Mouse (Mus musculus) ovary, adult 2 months (tissue): ENCODE results near the gene Zfp420. TPM values are rescaled to one million over a fixed set of nuclear protein-coding genes. Genes with fewer than 3 reads are reported as not detected.

Experiments
- polyA plus RNA-seq: library from polyadenylated mRNA; depleted of rRNA; stranded (reverse); fragments of >200 nt; gene quantifications from 2 replicates; pipeline ENCODE4 v1.2.3, GENCODE M21; 2012; rRNA removed

Zfp420 gene
- polyA plus RNA-seq = 0.85 TPM in 2 replicates

DNA sequence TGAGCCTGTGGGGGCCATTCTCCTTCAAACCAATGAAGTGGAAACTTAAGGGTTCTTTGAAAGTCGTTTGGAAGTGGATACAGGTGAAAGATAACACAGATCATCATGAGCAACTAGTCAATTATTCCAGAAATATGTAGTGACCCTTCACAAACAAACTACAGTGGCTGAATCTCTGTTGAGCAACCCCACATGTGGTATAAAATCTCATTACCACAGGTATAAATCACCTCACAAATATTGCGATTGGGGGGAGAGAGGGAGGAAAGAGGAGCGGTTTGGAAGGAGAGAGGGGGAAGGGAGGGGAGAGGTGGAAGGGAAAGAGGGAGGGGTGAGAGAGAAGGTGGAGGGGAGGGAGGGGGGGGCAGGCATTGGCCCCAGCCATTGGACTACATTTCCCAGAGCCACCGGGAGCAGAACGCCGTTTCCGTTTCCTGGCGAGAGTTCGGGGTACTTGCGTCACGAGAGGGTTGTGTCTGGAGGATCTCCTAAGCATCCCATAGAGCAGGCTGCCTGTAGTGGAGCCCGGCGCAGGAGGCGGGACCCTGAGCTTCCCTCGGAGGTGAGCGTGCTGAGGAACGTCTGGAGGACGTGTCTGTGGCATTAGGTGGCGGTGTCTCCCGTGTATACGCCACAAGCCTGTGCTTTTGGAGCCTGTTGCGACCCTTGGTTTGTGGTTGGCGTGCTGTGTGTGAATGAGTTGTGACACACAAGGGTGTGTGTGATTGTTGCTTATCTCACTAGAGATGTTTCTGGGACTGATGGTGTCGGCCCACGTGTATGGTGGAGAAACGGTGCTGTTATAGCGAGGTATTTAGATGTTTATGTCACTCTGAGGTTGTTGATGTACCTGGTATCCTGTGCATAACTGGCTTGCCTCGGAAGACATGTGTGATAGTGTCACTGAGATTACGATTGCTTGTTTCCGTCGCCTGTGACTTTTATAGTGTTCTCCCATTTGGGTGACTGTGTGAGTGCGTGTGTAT lies at the start of gene Zfp420:
Zfp420 (plus strand) TSS at position 448 of the 986 bp plus-strand sequence.

GRCm38 (mm10) chr7:29815910-29816429 lies 43.8 kb upstream of the Zfp420 start, which contains the start of gene Zfp790:
Gene Zfp790, plus strand, starts transcription at chr7:29816114.

DNA sequence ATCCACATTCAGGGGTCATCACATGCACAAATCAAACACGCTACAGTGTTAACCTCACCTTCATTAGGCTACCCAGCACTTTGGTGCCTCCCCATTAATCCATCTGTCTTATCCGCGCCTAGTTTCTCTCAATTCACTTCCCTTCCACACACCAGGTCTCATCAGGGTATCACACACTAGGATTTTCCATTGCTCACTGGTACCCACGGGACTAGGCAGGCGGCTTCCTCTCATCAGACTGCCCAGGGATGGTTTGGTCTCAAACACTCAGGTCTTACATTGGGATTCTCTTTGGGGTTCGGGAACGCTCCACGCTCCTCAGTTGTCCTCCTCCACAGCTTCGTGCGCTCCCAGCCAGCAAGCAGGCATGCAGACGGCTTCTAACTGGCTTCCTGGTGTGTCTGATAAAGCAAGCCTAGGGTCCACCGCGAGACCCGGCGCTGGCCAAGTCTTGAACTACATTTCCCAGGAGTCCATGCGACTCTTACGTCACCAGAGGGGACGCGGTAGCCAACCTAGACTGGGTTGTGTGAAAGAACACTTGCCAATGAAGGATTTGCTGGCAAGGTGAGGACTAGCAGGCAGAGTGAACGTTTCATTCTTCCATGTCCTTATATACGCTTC lies 6.4 kb upstream of the Zfp420 start, which contains the start of gene Zfp940:
Zfp940 (minus strand) TSS at position 451 of the 624 bp plus-strand sequence.

GRCm38 (mm10) chr7:29905966-29906681 lies 46.3 kb downstream of the Zfp420 start, which contains the start of gene Zfp27:
Gene Zfp27, minus strand, starts transcription at chr7:29906572.

GRCm38 (mm10) chr7:29908130-29908950 lies 48.6 kb downstream of the Zfp420 start, which contains the start of gene Zfp383:
Gene Zfp383, plus strand, starts transcription at chr7:29908223.

Other genes with a start within 250 kb of the Zfp420 start
- gene Catsperg2, start 132.9 kb upstream of the Zfp420 start, polyA plus RNA-seq = 0.12 and 0.15 TPM in 2 replicates
- 3.1 and 4.0 TPM in 2 replicates for gene Zfp84, start 91.4 kb upstream of the Zfp420 start, polyA plus RNA-seq
- gene Zfp30, start 76.0 kb upstream of the Zfp420 start, polyA plus RNA-seq = 4.4 and 4.5 TPM in 2 replicates
- gene Zfp790, start 43.9 kb upstream of the Zfp420 start, polyA plus RNA-seq = 2.0 and 2.3 TPM in 2 replicates
- 0.32 and 0.39 TPM in 2 replicates for gene Zfp940, start 6.3 kb upstream of the Zfp420 start, polyA plus RNA-seq
- gene Zfp27, start 46.6 kb downstream of the Zfp420 start, polyA plus RNA-seq = 2.6 and 2.9 TPM in 2 replicates
- gene Zfp383, start 48.2 kb downstream of the Zfp420 start, polyA plus RNA-seq = 1.2 and 1.7 TPM in 2 replicates
- 6.0 and 18.7 TPM in 2 replicates for gene Zfp74, start 94.1 kb downstream of the Zfp420 start, polyA plus RNA-seq
- 6.6 TPM in 2 replicates for gene Zfp568, start 124.0 kb downstream of the Zfp420 start, polyA plus RNA-seq
- gene Zfp14, start 191.4 kb downstream of the Zfp420 start, polyA plus RNA-seq = 3.5 TPM in 2 replicates
- 0.25 and 0.52 TPM in 2 replicates for gene Zfp82, start 212.9 kb downstream of the Zfp420 start, polyA plus RNA-seq
- 0.17 TPM in 1 of 2 replicates, not detected in the other for gene Gm26920, start 230.4 kb downstream of the Zfp420 start, polyA plus RNA-seq
- 1.4 and 1.5 TPM in 2 replicates for gene Zfp566, start 230.5 kb downstream of the Zfp420 start, polyA plus RNA-seq
- gene Zfp260, start 234.8 kb downstream of the Zfp420 start, polyA plus RNA-seq = 16.3 and 17.8 TPM in 2 replicates